Mouse (Mus musculus) cerebellum, adult 18-20 months (tissue): ENCODE data around the gene Fbxo28.

Experiments used
- DNase-seq, 2 experiments: peaks; one replicate each; pipeline ENCODE4 v3.0.0; 2021

The Fbxo28 gene

GRCm38 (mm10) chr1:182340821-182341781 lies at the start of gene Fbxo28:
Gene Fbxo28 (minus strand): TSS chr1:182341629.
- DNase-seq = peak; percentile 86 to 93

GRCm38 (mm10) chr1:182388729-182389128 lies 47.3 kb upstream of the Fbxo28 start:
- no peak for DNase-seq

GRCm38 (mm10) chr1:182386449-182386848 lies 45.0 kb upstream of the Fbxo28 start:
- no peak for DNase-seq

GRCm38 (mm10) chr1:182383096-182383495 lies 41.7 kb upstream of the Fbxo28 start:
- no peak for DNase-seq

- no peak for DNase-seq
Observed at GRCm38 (mm10) chr1:182381327-182381726, 39.9 kb upstream of the Fbxo28 start.

- no peak for DNase-seq
Observed at GRCm38 (mm10) chr1:182380683-182381082, 39.3 kb upstream of the Fbxo28 start.

GRCm38 (mm10) chr1:182378876-182379275 lies 37.4 kb upstream of the Fbxo28 start:
- no peak for DNase-seq

- no peak for DNase-seq
Observed at GRCm38 (mm10) chr1:182378205-182378835, 36.9 kb upstream of the Fbxo28 start.

- DNase-seq = no peak
Observed at GRCm38 (mm10) chr1:182377519-182377918, 36.1 kb upstream of the Fbxo28 start.

- peak in 1 of 2 experiments; percentile 21 for DNase-seq
Observed at GRCm38 (mm10) chr1:182376826-182377225, 35.4 kb upstream of the Fbxo28 start.

- peak; percentile 67 to 70 for DNase-seq
Observed at GRCm38 (mm10) chr1:182376221-182376620, 34.8 kb upstream of the Fbxo28 start.

- no peak for DNase-seq
Observed at GRCm38 (mm10) chr1:182371891-182372290, 30.5 kb upstream of the Fbxo28 start.

GRCm38 (mm10) chr1:182369435-182369834 lies 28.0 kb upstream of the Fbxo28 start:
- DNase-seq = no peak

GRCm38 (mm10) chr1:182368782-182369181 lies 27.4 kb upstream of the Fbxo28 start:
- no peak for DNase-seq

GRCm38 (mm10) chr1:182368309-182368708 lies 26.9 kb upstream of the Fbxo28 start:
- DNase-seq = no peak

GRCm38 (mm10) chr1:182363683-182364404 lies 22.4 kb upstream of the Fbxo28 start:
- no peak for DNase-seq

GRCm38 (mm10) chr1:182362703-182363102 lies 21.3 kb upstream of the Fbxo28 start:
- no peak for DNase-seq

GRCm38 (mm10) chr1:182358133-182358532 lies 16.7 kb upstream of the Fbxo28 start:
- no peak for DNase-seq

GRCm38 (mm10) chr1:182354504-182355147 lies 13.2 kb upstream of the Fbxo28 start:
- DNase-seq = no peak

- no peak for DNase-seq
Observed at GRCm38 (mm10) chr1:182349557-182349956, 8.1 kb upstream of the Fbxo28 start.

GRCm38 (mm10) chr1:182346491-182346890 lies 5.1 kb upstream of the Fbxo28 start:
- DNase-seq = no peak

GRCm38 (mm10) chr1:182345857-182346256 lies 4.4 kb upstream of the Fbxo28 start:
- DNase-seq = no peak

GRCm38 (mm10) chr1:182341993-182342392 lies 564 bp upstream of the Fbxo28 start:
- peak; percentile 9 to 18 for DNase-seq
